Mouse (Mus musculus): Measurements from ENCODE around the gene Myh10. TPM values are rescaled to one million over a fixed set of nuclear protein-coding genes. Genes with fewer than 3 reads are reported as not detected.

Myh10 gene
- total and polyA plus RNA-seq, 3 experiments: 17.9 to 25.9 (median 25.6) TPM

DNA sequence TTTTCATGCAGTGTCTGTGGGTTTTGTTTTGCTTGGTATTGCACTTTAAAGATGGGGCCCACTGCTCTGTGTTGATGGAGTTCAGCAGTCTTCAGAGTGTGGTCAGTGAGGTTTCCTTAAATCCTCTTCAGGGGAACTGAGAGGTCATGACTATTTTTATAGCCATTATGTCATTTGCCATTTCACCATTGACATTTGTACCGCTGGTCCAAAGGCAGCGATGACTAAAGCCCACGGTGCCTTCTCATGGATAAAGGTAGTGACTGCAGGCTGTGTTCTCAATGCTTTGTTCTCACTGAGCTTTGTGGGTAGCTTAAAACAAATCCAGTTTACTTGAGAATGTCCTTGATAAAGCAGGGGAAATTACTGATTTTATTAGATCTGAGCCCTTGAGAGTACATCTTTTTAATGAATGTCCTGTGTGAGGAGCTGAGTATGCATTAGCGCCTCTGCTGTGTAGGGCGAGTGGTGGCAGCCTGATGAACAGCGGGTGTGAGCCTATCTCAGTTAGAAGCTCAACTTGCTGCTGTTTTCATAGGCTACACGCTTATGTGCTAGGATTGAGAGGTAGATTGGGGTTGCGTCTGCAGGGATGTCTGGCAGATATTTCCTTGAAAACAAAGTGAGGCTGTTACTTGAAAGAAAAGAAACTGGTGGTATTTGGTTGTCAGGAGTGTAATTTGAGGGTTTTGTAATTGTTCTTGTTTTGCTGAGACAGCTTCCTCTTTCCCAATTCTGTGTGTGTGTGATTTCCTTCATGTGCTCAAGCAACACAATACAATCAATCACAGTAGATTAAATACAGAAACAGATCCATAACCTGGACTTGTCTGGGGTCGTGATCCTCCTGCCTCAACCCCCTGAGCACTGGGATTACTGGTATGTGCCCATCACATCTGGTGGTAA is 15.4 kb downstream of the Myh10 start:
- TF ChIP-seq POLR2A (IDR thresholded peaks at IDR 0.05; ENCODE audit: insufficient read depth, low read depth, low read length): no peak
- peak; percentile 53 for TF ChIP-seq CTCF (IDR thresholded peaks at IDR 0.05)
- Histone ChIP-seq H3K4me1 (ENCODE audit: control insufficient read depth, insufficient read depth, low read length) (peaks cover 3% of the 10 kb centered on the region), H3K4me3 (no peak overlapping the region), H3K79me2 (replicated peaks; ENCODE audit: control insufficient read depth, insufficient read depth, low read length) (no peaks in the 10 kb centered on the region; the same call in none of the 2 replicates), H3K27ac (peak overlapping the region; percentile 34), H3K36me3 (ENCODE audit: control insufficient read depth, insufficient read depth, low read length) (peaks cover 8% of the 10 kb centered on the region), H3K27me3 (ENCODE audit: control insufficient read depth, insufficient read depth, low read length) (no peaks in the 10 kb centered on the region), H3K9ac (ENCODE audit: low read depth, low read length) (peak overlapping the region; percentile 14; the same call in 1 of the 2 replicates)
- DNase-seq: peak in 1 of 2 experiments; percentile 13
- 18% methylated on average over 9 of the region's 9 CpGs for WGBS
- intact Hi-C loops (cut with DNase I): loop anchor here (5.0 kb wide), 1 partner anchor 119 kb away; the partner anchor contains the start of gene Ccdc42

DNA sequence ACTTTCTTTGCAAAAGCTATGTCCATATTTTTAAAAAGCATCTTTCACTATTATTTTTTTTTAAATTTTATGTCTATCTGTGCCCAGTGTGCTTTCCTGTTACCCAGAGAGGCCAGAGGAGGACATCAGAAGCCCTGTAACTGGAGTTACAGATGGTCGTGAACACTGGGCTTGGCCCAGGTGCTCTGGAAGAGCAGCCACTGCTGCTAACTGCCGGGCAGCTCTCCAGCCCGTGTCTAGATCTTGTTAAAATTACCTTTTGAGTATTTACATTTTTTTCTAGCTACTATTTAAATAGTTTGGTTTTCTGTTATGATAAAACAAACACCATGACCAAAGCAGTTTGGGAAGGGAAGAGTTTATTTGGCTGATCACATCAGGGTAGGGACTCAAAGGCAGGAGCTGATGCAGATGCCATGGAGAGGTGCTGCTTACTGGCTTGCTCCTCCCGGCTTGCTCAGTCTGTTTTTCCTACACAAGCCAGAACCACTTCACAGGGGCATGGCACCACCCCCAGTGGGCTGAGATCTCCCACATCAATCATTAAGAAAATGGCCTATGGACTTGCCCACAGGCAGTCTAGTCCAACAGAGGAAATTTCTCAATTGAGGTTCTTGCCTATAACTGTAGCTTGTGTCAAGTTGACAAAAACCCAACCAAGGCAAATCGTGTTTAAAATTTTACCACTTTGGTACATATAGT is 16.7 kb downstream of the Myh10 start:
- no peak for DNase-seq
- TF ChIP-seq CTCF (IDR thresholded peaks at IDR 0.05) (peak; percentile 21; the same call in 1 of the 2 replicates), POLR2A (IDR thresholded peaks at IDR 0.05; ENCODE audit: insufficient read depth, low read depth, low read length) (no peak)
- Histone ChIP-seq H3K36me3 (ENCODE audit: control insufficient read depth, insufficient read depth, low read length) (peaks cover 8% of the 10 kb centered on the region), H3K4me1 (ENCODE audit: control insufficient read depth, insufficient read depth, low read length) (peaks cover 3% of the 10 kb centered on the region), H3K79me2 (replicated peaks; ENCODE audit: control insufficient read depth, insufficient read depth, low read length) (no peaks in the 10 kb centered on the region; the same call in none of the 2 replicates), H3K9ac (ENCODE audit: low read depth, low read length) (no peak overlapping the region), H3K27me3 (ENCODE audit: control insufficient read depth, insufficient read depth, low read length) (no peaks in the 10 kb centered on the region), H3K27ac (no peak overlapping the region), H3K4me3 (no peak overlapping the region)
- WGBS: 73% methylated on average over 5 of the region's 5 CpGs
- intact Hi-C loops (cut with DNase I): loop anchor here (5.0 kb wide), 1 partner anchor 121 kb away; the partner anchor contains the start of gene Ccdc42

DNA sequence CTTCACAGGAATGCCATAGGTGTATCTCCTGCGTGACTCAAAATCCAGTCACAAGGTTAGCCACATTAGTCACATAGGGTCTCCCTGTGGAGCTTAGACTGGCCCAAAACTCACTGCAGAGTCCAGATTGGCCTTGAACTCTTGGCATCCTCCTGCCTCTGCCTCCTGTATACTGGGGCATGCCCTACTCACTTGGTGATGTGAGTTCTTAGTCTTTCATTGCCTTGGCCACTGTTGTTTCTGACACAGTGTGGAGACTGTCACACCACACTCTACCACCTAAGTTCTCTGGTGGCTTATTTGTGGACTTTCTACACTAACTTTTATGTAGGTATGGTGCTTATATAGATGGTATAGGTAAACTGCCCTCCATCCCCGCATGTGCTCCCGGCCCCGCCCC is 24.8 kb downstream of the Myh10 start:
- H3K27ac ChIP-seq: no peak overlapping the region
- no peak overlapping the region for H3K4me3 ChIP-seq
- no peak overlapping the region for H3K9ac ChIP-seq (ENCODE audit: low read depth, low read length)
- H3K4me1 ChIP-seq (ENCODE audit: control insufficient read depth, insufficient read depth, low read length): peaks cover 9% of the 10 kb centered on the region
- no peak for DNase-seq
- intact Hi-C loops (cut with DNase I): no loop called here
- no peak for TF ChIP-seq CTCF (IDR thresholded peaks at IDR 0.05)
- no peaks in the 10 kb centered on the region for H3K36me3 ChIP-seq (ENCODE audit: control insufficient read depth, insufficient read depth, low read length)
- no peaks in the 10 kb centered on the region for H3K79me2 ChIP-seq (replicated peaks; ENCODE audit: control insufficient read depth, insufficient read depth, low read length)
- H3K27me3 ChIP-seq (ENCODE audit: control insufficient read depth, insufficient read depth, low read length): no peaks in the 10 kb centered on the region
- 95% methylated on average over 4 of the region's 4 CpGs for whole genome bisulfite sequencing

DNA sequence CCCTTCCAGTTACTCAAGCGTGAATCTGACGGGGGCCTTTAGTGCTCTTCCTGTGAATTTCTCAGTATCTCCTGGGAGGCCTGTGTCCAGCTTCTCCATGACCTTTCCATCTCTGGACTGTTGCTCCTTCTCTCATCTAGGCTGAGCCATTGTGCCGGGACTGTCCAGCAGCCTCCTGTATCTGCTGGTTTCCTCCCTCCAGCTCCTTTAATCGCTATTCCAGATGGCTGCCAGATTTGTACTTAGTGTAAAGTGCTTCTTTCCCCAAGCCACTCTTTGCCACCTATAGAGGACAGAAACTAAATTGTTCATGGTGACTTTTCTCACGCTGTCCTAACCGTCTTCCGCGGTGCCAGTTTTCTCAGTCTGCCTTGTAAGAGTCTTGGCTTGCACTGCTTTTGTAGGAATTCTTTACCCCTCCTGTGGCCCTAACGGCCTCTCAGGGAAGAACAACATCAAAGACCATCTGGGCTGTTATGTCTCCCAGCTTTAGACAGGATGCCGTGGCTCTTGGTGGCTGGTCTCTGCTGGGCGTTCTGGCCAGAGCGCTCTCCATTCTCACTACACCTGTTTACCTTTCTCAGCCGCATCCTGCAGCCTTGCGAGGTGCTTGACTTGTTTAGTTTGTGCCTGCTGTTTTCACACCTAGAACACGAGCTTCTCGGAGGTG is 25.9 kb downstream of the Myh10 start:
- peaks cover 9% of the 10 kb centered on the region for H3K4me1 ChIP-seq (ENCODE audit: control insufficient read depth, insufficient read depth, low read length)
- no peak overlapping the region for H3K4me3 ChIP-seq
- no peak for DNase-seq
- 56% methylated on average over 16 of the region's 16 CpGs for WGBS
- intact Hi-C loops (cut with DNase I): no loop called here
- no peaks in the 10 kb centered on the region; the same call in 1 of the 2 replicates for H3K36me3 ChIP-seq (ENCODE audit: control insufficient read depth, insufficient read depth, low read length)
- H3K79me2 ChIP-seq (replicated peaks; ENCODE audit: control insufficient read depth, insufficient read depth, low read length): no peaks in the 10 kb centered on the region
- no peak overlapping the region for H3K9ac ChIP-seq (ENCODE audit: low read depth, low read length)
- no peaks in the 10 kb centered on the region for H3K27me3 ChIP-seq (ENCODE audit: control insufficient read depth, insufficient read depth, low read length)
- TF ChIP-seq CTCF (IDR thresholded peaks at IDR 0.05) (no peak), POLR2A (IDR thresholded peaks at IDR 0.05; ENCODE audit: insufficient read depth, low read depth, low read length) (no peak), EP300 (IDR thresholded peaks at IDR 0.05; ENCODE audit: insufficient read depth, low read depth, low read length) (no peak)
- 0 out of 2 replicates have a peak overlapping the region, but pooled peaks have one; percentile 9 for H3K27ac ChIP-seq

DNA sequence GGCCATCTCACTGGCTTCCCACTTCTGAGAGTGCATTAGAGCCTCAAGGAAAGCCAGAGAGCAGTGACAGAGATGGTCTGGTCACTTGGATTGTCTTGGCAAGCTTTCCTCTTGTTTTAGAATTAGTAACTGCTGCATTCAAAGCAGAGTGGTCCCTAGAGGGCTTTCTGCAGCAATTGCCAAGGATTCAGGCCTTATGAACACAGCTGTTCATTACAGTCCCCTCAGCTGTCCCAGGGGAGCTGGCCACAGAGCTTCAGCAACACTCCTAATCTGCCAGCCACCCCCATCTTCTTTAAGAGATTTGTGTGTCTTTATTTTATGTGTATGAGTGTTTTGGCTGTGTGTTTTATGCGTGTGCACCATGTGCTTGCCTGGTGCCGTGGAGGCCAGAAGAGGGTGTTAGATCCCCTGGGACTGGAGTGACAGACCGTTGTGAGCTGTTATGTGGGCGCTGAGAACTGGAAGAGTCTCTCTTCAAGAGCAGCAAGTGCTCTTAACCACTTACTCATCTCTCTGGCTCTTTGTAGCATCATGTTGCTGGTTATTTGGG is 27.8 kb downstream of the Myh10 start:
- intact Hi-C loops (cut with DNase I): no loop called here
- H3K27ac ChIP-seq: no peak overlapping the region
- 0 out of 2 replicates have a peak, but pooled peaks cover 2% of the 10 kb centered on the region for H3K79me2 ChIP-seq (replicated peaks; ENCODE audit: control insufficient read depth, insufficient read depth, low read length)
- no peak for TF ChIP-seq POLR2A (IDR thresholded peaks at IDR 0.05; ENCODE audit: insufficient read depth, low read depth, low read length)
- 0 out of 2 replicates have a peak, but pooled peaks have one; percentile 4 for TF ChIP-seq CTCF (IDR thresholded peaks at IDR 0.05)
- 0 out of 2 replicates have a peak, but pooled peaks have one; percentile 60 for TF ChIP-seq EP300 (IDR thresholded peaks at IDR 0.05; ENCODE audit: insufficient read depth, low read depth, low read length)
- no peaks in the 10 kb centered on the region; the same call in 1 of the 2 replicates for H3K36me3 ChIP-seq (ENCODE audit: control insufficient read depth, insufficient read depth, low read length)
- H3K4me3 ChIP-seq: no peak overlapping the region
- H3K27me3 ChIP-seq (ENCODE audit: control insufficient read depth, insufficient read depth, low read length): no peaks in the 10 kb centered on the region
- peak; percentile 61 to 80 for DNase-seq
- H3K4me1 ChIP-seq (ENCODE audit: control insufficient read depth, insufficient read depth, low read length): peaks cover 9% of the 10 kb centered on the region
- WGBS: 46% methylated on average over 4 of the region's 4 CpGs
- H3K9ac ChIP-seq (ENCODE audit: low read depth, low read length): no peak overlapping the region

Measured in heart, adult 2 months (tissue).